Mouse (Mus musculus): ENCODE measurements around the gene Apbb1ip.

Gene Apbb1ip

GRCm38 (mm10) chr2:22773549-22774180 lies at the start of gene Apbb1ip:
Gene Apbb1ip (plus strand): TSS chr2:22774094.
- DNase-seq (ENCODE audit: low read depth, low spot score): no peak

GRCm38 (mm10) chr2:22727113-22727512 lies 46.8 kb upstream of the Apbb1ip start:
- DNase-seq (ENCODE audit: low read depth, low spot score): no peak

GRCm38 (mm10) chr2:22736134-22736533 lies 37.8 kb upstream of the Apbb1ip start:
- no peak for DNase-seq (ENCODE audit: low read depth, low spot score)

GRCm38 (mm10) chr2:22739369-22739768 lies 34.5 kb upstream of the Apbb1ip start:
- DNase-seq (ENCODE audit: low read depth, low spot score): no peak

- no peak for DNase-seq (ENCODE audit: low read depth, low spot score)
These were observed 33.5 kb upstream of the Apbb1ip start for GRCm38 (mm10) chr2:22740441-22740840.

GRCm38 (mm10) chr2:22741222-22741621 lies 32.7 kb upstream of the Apbb1ip start:
- no peak for DNase-seq (ENCODE audit: low read depth, low spot score)

- DNase-seq (ENCODE audit: low read depth, low spot score): no peak
These were observed 29.7 kb upstream of the Apbb1ip start for GRCm38 (mm10) chr2:22744121-22744761.

GRCm38 (mm10) chr2:22744876-22745275 lies 29.0 kb upstream of the Apbb1ip start:
- DNase-seq (ENCODE audit: low read depth, low spot score): no peak

GRCm38 (mm10) chr2:22746785-22747184 lies 27.1 kb upstream of the Apbb1ip start:
- no peak for DNase-seq (ENCODE audit: low read depth, low spot score)

GRCm38 (mm10) chr2:22747941-22748340 lies 26.0 kb upstream of the Apbb1ip start:
- no peak for DNase-seq (ENCODE audit: low read depth, low spot score)

GRCm38 (mm10) chr2:22749761-22750160 lies 24.1 kb upstream of the Apbb1ip start:
- DNase-seq (ENCODE audit: low read depth, low spot score): no peak

- no peak for DNase-seq (ENCODE audit: low read depth, low spot score)
These were observed 21.4 kb upstream of the Apbb1ip start for GRCm38 (mm10) chr2:22752492-22752891.

- no peak for DNase-seq (ENCODE audit: low read depth, low spot score)
These were observed 20.3 kb upstream of the Apbb1ip start for GRCm38 (mm10) chr2:22753461-22754075.

- no peak for DNase-seq (ENCODE audit: low read depth, low spot score)
These were observed 19.6 kb upstream of the Apbb1ip start for GRCm38 (mm10) chr2:22754222-22754824.

GRCm38 (mm10) chr2:22755561-22755960 lies 18.3 kb upstream of the Apbb1ip start:
- DNase-seq (ENCODE audit: low read depth, low spot score): no peak

GRCm38 (mm10) chr2:22758310-22758972 lies 15.5 kb upstream of the Apbb1ip start:
- DNase-seq (ENCODE audit: low read depth, low spot score): no peak

- no peak for DNase-seq (ENCODE audit: low read depth, low spot score)
These were observed 13.4 kb upstream of the Apbb1ip start for GRCm38 (mm10) chr2:22760452-22760851.

- no peak for DNase-seq (ENCODE audit: low read depth, low spot score)
These were observed 12.8 kb upstream of the Apbb1ip start for GRCm38 (mm10) chr2:22761103-22761521.

- DNase-seq (ENCODE audit: low read depth, low spot score): no peak
These were observed 9.0 kb upstream of the Apbb1ip start for GRCm38 (mm10) chr2:22764774-22765387.

- no peak for DNase-seq (ENCODE audit: low read depth, low spot score)
These were observed 2.6 kb upstream of the Apbb1ip start for GRCm38 (mm10) chr2:22771311-22771710.

GRCm38 (mm10) chr2:22774181-22774751 lies 372 bp downstream of the Apbb1ip start:
- no peak for DNase-seq (ENCODE audit: low read depth, low spot score)

Data from retina, adult 2 months (tissue).